Mouse (Mus musculus): ENCODE data around the gene Dpf1. TPM values are rescaled to one million over a fixed set of nuclear protein-coding genes. Genes with fewer than 3 reads are reported as not detected.
A peak's percentile ranks its signal among the peaks of the same experiment; 100 is the strongest.

The Dpf1 gene
- polyA plus RNA-seq, 1 experiment from 2014 or later, result 5.5 TPM

- Histone ChIP-seq H3K9ac (ENCODE audit: low read depth, low read length) (no peak overlapping the region), H3K27me3 (ENCODE audit: control insufficient read depth, insufficient read depth, low read length) (no peaks in the 10 kb centered on the region), H3K36me3 (ENCODE audit: control insufficient read depth, insufficient read depth, low read length) (no peaks in the 10 kb centered on the region), H3K4me3 (ENCODE audit: low read length) (no peak overlapping the region), H3K4me2 (replicated peaks; ENCODE audit: low read depth, low read length) (no peak overlapping the region), H3K9me3 (ENCODE audit: control insufficient read depth, low read length) (no peaks in the 10 kb centered on the region), H3K27ac (ENCODE audit: low read depth, low read length) (no peak overlapping the region), H3K4me1 (ENCODE audit: control insufficient read depth, insufficient read depth, low read length) (peaks cover 13% of the 10 kb centered on the region; the same call in 1 of the 2 replicates)
- ATAC-seq (ENCODE audit: low FRiP score, low TSS enrichment), result no peak
- WGBS, result 82% methylated on average over 4 of the region's 4 CpGs
These were observed 33.3 kb upstream of the Dpf1 start for GRCm38 (mm10) chr7:29270445-29270844.

- peaks cover 8% of the 10 kb centered on the region; the same call in 1 of the 2 replicates for H3K4me1 ChIP-seq (ENCODE audit: control insufficient read depth, insufficient read depth, low read length)
- no peaks in the 10 kb centered on the region for H3K27me3 ChIP-seq (ENCODE audit: control insufficient read depth, insufficient read depth, low read length)
- ATAC-seq (ENCODE audit: low FRiP score, low TSS enrichment), result peak; percentile 34; the same call in 1 of the 2 replicates
- H3K4me3 ChIP-seq (ENCODE audit: low read length), result no peak overlapping the region
- H3K36me3 ChIP-seq (ENCODE audit: control insufficient read depth, insufficient read depth, low read length), result no peaks in the 10 kb centered on the region
- no peak overlapping the region for H3K4me2 ChIP-seq (replicated peaks; ENCODE audit: low read depth, low read length)
- 52% methylated on average over 8 of the region's 8 CpGs for WGBS
- H3K9ac ChIP-seq (ENCODE audit: low read depth, low read length), result no peak overlapping the region
- no peaks in the 10 kb centered on the region for H3K9me3 ChIP-seq (ENCODE audit: control insufficient read depth, low read length)
- no peak overlapping the region for H3K27ac ChIP-seq (ENCODE audit: low read depth, low read length)
These were observed 31.9 kb upstream of the Dpf1 start for GRCm38 (mm10) chr7:29271687-29272465.

DNA sequence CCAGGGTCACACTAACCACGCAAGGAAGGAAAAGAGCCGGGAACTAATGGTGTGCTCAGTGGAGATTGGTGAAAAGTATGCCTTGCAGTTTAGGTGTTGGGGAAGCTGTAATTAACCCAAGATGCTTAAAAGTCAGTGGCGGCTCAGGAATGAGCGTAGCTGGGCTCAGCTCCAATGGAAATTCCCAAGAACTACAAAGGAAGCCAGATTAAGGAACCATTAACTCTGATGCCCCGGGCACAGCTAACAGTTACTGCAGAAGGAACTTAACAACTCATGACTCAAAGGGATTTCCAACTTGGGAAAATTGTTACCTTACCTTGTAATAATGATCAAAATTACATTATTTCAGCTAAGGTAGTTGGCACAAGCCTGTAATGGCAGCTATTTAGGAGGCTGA lies 27.0 kb upstream of the Dpf1 start:
- no peak overlapping the region for H3K9ac ChIP-seq (ENCODE audit: low read depth, low read length)
- no peaks in the 10 kb centered on the region for H3K36me3 ChIP-seq (ENCODE audit: control insufficient read depth, insufficient read depth, low read length)
- H3K4me2 ChIP-seq (replicated peaks; ENCODE audit: low read depth, low read length), result no peak overlapping the region
- H3K4me1 ChIP-seq (ENCODE audit: control insufficient read depth, insufficient read depth, low read length), result 0 out of 2 replicates have a peak, but pooled peaks cover 3% of the 10 kb centered on the region
- WGBS, result 58% methylated on average over 5 of the region's 5 CpGs
- H3K4me3 ChIP-seq (ENCODE audit: low read length), result no peak overlapping the region
- no peak for ATAC-seq (ENCODE audit: low FRiP score, low TSS enrichment)
- H3K27me3 ChIP-seq (ENCODE audit: control insufficient read depth, insufficient read depth, low read length), result peaks cover 12% of the 10 kb centered on the region
- no peaks in the 10 kb centered on the region for H3K9me3 ChIP-seq (ENCODE audit: control insufficient read depth, low read length)
- no peak overlapping the region for H3K27ac ChIP-seq (ENCODE audit: low read depth, low read length)

- Histone ChIP-seq H3K27ac (ENCODE audit: low read depth, low read length) (no peak overlapping the region), H3K4me1 (ENCODE audit: control insufficient read depth, insufficient read depth, low read length) (0 out of 2 replicates have a peak, but pooled peaks cover 6% of the 10 kb centered on the region), H3K27me3 (ENCODE audit: control insufficient read depth, insufficient read depth, low read length) (peaks cover 18% of the 10 kb centered on the region), H3K9me3 (ENCODE audit: control insufficient read depth, low read length) (no peaks in the 10 kb centered on the region), H3K36me3 (ENCODE audit: control insufficient read depth, insufficient read depth, low read length) (no peaks in the 10 kb centered on the region), H3K4me2 (replicated peaks; ENCODE audit: low read depth, low read length) (no peak overlapping the region), H3K9ac (ENCODE audit: low read depth, low read length) (no peak overlapping the region), H3K4me3 (ENCODE audit: low read length) (no peak overlapping the region)
- 87% methylated on average over 4 of the region's 4 CpGs for WGBS
- no peak for ATAC-seq (ENCODE audit: low FRiP score, low TSS enrichment)
These were observed 26.2 kb upstream of the Dpf1 start for GRCm38 (mm10) chr7:29277510-29277909.

DNA sequence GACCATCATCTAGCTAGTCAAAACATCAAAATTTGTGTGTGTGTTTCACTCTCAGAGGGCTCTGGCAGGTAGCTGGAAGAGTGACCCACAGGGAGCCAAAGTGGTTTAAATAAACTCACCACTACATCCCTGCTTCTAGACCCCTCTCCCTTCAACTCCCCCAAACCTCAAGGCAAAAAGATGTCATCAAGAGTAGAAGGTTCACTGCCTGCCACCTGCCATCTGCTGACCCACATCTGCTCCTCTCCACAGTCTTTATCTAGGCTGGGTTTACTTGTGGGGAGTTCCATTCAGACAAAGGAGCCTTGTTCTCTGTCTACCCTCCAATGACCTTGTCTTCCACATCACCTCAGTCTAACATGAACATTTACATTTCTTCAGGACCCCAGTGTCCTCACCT lies 24.5 kb upstream of the Dpf1 start:
- H3K9me3 ChIP-seq (ENCODE audit: control insufficient read depth, low read length), result no peaks in the 10 kb centered on the region
- no peaks in the 10 kb centered on the region for H3K36me3 ChIP-seq (ENCODE audit: control insufficient read depth, insufficient read depth, low read length)
- peaks cover 18% of the 10 kb centered on the region for H3K27me3 ChIP-seq (ENCODE audit: control insufficient read depth, insufficient read depth, low read length)
- H3K27ac ChIP-seq (ENCODE audit: low read depth, low read length), result no peak overlapping the region
- no peak overlapping the region for H3K4me3 ChIP-seq (ENCODE audit: low read length)
- no peak overlapping the region for H3K4me2 ChIP-seq (replicated peaks; ENCODE audit: low read depth, low read length)
- no peak overlapping the region for H3K9ac ChIP-seq (ENCODE audit: low read depth, low read length)
- no peak for ATAC-seq (ENCODE audit: low FRiP score, low TSS enrichment)
- H3K4me1 ChIP-seq (ENCODE audit: control insufficient read depth, insufficient read depth, low read length), result 0 out of 2 replicates have a peak, but pooled peaks cover 6% of the 10 kb centered on the region

DNA sequence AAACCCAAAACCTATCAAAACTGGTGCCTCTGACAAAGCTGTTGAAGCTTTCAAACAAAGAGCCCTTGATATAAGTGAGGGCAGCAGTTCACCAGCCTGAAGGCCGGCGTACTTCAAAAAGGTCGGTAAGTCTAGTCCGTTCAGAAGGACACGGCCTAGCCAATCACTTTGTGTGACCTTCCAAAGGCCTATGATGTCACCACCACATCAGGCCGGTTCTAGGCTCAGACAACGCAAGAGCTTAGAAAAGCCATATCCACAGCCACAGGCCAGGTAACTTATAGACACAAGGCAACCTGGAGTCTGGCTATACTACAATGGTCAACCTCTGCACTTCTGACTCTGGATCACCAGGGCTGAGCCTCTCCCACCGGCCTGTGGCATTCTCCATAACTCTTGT lies 23.8 kb upstream of the Dpf1 start:
- Histone ChIP-seq H3K9me3 (ENCODE audit: control insufficient read depth, low read length) (no peaks in the 10 kb centered on the region), H3K27ac (ENCODE audit: low read depth, low read length) (no peak overlapping the region), H3K27me3 (ENCODE audit: control insufficient read depth, insufficient read depth, low read length) (peaks cover 20% of the 10 kb centered on the region), H3K4me3 (ENCODE audit: low read length) (peak overlapping the region; percentile 50), H3K36me3 (ENCODE audit: control insufficient read depth, insufficient read depth, low read length) (no peaks in the 10 kb centered on the region), H3K4me2 (replicated peaks; ENCODE audit: low read depth, low read length) (peak overlapping the region; percentile 93), H3K4me1 (ENCODE audit: control insufficient read depth, insufficient read depth, low read length) (0 out of 2 replicates have a peak, but pooled peaks cover 6% of the 10 kb centered on the region), H3K9ac (ENCODE audit: low read depth, low read length) (no peak overlapping the region)
- ATAC-seq (ENCODE audit: low FRiP score, low TSS enrichment), result no peak
- WGBS, result 77% methylated on average over 8 of the region's 8 CpGs

DNA sequence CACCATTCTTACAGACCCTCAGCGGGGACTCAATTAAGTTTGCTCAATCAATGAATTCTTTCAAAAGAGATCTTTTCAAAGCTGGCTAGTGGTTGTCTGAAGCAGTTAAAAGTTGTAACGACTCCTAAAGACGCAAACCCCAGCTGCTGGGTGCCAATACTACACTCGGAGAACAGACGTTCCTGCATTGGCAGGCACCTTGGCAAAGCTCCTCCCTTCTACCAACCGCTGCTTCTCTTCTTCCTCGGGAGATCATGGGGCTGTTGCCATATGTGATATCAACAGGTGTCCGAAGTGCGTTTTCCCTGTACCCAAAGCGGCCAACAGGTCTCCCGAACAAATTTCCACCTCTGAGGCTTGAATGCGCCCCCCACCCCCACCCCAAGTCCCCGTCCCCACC lies 22.9 kb upstream of the Dpf1 start:
- 0 out of 2 replicates have a peak, but pooled peaks have one; percentile 1 for ATAC-seq (ENCODE audit: low FRiP score, low TSS enrichment)
- Histone ChIP-seq H3K4me3 (ENCODE audit: low read length) (peak overlapping the region; percentile 50), H3K9ac (ENCODE audit: low read depth, low read length) (peak overlapping the region; percentile 74), H3K4me1 (ENCODE audit: control insufficient read depth, insufficient read depth, low read length) (0 out of 2 replicates have a peak, but pooled peaks cover 6% of the 10 kb centered on the region), H3K36me3 (ENCODE audit: control insufficient read depth, insufficient read depth, low read length) (no peaks in the 10 kb centered on the region), H3K9me3 (ENCODE audit: control insufficient read depth, low read length) (no peaks in the 10 kb centered on the region), H3K27me3 (ENCODE audit: control insufficient read depth, insufficient read depth, low read length) (peaks cover 24% of the 10 kb centered on the region), H3K27ac (ENCODE audit: low read depth, low read length) (no peak overlapping the region), H3K4me2 (replicated peaks; ENCODE audit: low read depth, low read length) (peak overlapping the region; percentile 93)
- 8% methylated on average over 13 of the region's 13 CpGs for WGBS

DNA sequence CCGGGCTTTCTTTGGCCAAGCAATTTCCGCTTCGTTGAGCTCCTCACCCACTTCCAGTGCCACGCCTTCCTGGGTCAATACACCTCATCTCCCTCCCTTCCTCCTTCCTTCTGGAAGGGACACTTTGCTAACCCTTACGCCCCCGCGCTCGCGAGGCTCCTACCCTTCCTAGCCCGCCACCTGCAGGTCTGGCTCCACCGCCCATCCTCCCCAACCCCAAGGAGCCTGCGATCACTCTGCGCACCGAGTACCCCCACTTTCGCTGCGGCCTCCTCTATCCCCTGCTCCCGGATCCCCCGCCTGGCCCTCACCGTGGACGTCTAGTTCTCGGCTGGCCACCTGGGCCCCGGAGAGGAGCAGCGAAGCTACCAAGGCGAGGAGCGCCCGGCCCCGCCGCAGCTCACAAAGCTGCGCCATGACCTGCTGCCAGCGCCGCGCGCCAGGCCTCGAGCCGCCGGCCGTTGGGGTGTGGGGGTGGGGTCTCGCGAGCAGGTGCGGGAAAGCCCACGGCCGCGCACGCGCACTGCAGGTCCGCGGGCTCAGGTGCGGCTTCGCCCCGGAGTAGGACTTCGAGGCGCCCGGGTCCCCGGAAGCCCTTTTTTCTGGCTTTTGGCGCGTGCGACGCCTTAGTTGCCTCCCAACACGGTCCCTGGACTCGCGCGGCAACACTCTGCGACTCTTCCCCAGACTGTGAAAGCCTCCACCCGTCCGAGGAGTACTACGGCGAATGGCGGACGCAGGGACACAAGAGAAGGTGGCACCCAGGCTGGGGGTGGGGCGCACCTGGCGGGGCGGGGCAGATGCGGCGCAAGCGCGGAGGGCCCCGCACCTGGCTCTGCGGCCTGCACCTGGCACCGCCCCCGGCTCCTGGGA lies 22.3 kb upstream of the Dpf1 start, which contains the start of gene Spint2:
Gene Spint2, minus strand, starts transcription at position 712 of the 873 bp plus-strand sequence.
- no peaks in the 10 kb centered on the region for H3K9me3 ChIP-seq (ENCODE audit: control insufficient read depth, low read length)

More for the DNA sequence above, 22.3 kb upstream of the Dpf1 start, which contains the start of gene Spint2:
- Histone ChIP-seq H3K4me3 (ENCODE audit: low read length) (peak within 1 kb of the TSS; percentile 50), H3K36me3 (ENCODE audit: control insufficient read depth, insufficient read depth, low read length) (no peaks in the 10 kb centered on the region), H3K27ac (ENCODE audit: low read depth, low read length) (peak within 1 kb of the TSS; percentile 79), H3K4me1 (ENCODE audit: control insufficient read depth, insufficient read depth, low read length) (0 out of 2 replicates have a peak, but pooled peaks cover 6% of the 10 kb centered on the region), H3K27me3 (ENCODE audit: control insufficient read depth, insufficient read depth, low read length) (peaks cover 24% of the 10 kb centered on the region), H3K4me2 (replicated peaks; ENCODE audit: low read depth, low read length) (peak within 1 kb of the TSS; percentile 93), H3K9ac (ENCODE audit: low read depth, low read length) (peak within 1 kb of the TSS; percentile 74)
- under 1% methylated on average over 80 of the region's 80 CpGs for WGBS
- ATAC-seq (ENCODE audit: low FRiP score, low TSS enrichment), result peak; percentile 82
